In the genomic region with DNA sequence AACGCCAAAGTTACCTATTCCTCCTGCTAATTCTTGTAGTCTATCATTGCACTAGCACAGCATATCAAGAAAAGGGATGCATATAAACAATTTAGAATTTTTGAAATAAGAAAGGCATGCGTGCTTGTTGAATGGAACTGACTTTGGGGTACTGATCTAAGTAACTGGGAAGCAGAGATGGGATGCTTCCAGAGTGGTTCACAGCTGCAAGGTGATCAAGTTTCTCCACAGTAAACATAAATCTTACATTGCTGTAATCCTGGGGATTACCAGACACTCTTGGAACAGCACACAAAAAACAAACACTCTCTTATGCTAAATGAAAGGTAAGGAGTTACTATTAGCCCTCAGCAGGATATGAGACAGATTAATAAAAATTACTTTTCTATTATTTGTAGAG, we compare ENCODE assay signal across 20 mouse cellular contexts.
"Had no signal": no experiment of that assay in that cellular context is flagged by ENCODE, and none has a peak within 500 bp of the region (broad histone marks: within the 10 kb centered on the region; RNA-seq: fewer than 3 reads in every experiment).

No protein-coding gene starts in this region.

- H3K4me3 ChIP-seq: kidney, embryonic 15.5 days; layer of hippocampus, adult 2 months; limb, embryonic 10.5 days; limb, embryonic 13.5 days; liver, embryonic 12.5 days; liver, embryonic 15.5 days; lung, embryonic 15.5 days; megakaryocyte, embryonic 14.5 days; midbrain, embryonic 10.5 days; midbrain, embryonic 13.5 days had no signal

- H3K4me1 ChIP-seq: kidney, embryonic 15.5 days; limb, embryonic 10.5 days; limb, embryonic 13.5 days; liver, embryonic 12.5 days; liver, embryonic 15.5 days; lung, embryonic 15.5 days; megakaryocyte, embryonic 14.5 days; midbrain, embryonic 13.5 days had no signal

- H3K27me3 ChIP-seq: kidney, embryonic 15.5 days; limb, embryonic 13.5 days; liver, embryonic 12.5 days; liver, embryonic 15.5 days; lung, embryonic 15.5 days; megakaryocyte, embryonic 14.5 days; midbrain, embryonic 13.5 days had no signal

- H3K4me2 ChIP-seq: kidney, embryonic 15.5 days; limb, embryonic 13.5 days; liver, embryonic 12.5 days; liver, embryonic 15.5 days; lung, embryonic 15.5 days; midbrain, embryonic 13.5 days had no signal

- H3K27ac ChIP-seq: kidney, embryonic 15.5 days; layer of hippocampus, adult 2 months; limb, embryonic 10.5 days; limb, embryonic 13.5 days; liver, embryonic 12.5 days; liver, embryonic 15.5 days; lung, embryonic 15.5 days; midbrain, embryonic 10.5 days; midbrain, embryonic 13.5 days had no signal

- H3K9ac ChIP-seq: kidney, embryonic 15.5 days; limb, embryonic 13.5 days; liver, embryonic 12.5 days; liver, embryonic 15.5 days; lung, embryonic 15.5 days; midbrain, embryonic 13.5 days had no signal

- ATAC-seq: liver, embryonic 12.5 days; midbrain, embryonic 13.5 days; midbrain, embryonic 16.5 days had no signal

- DNase-seq: kidney, postnatal 14 days; layer of hippocampus, adult 9-11 months; liver; lung, adult 18-20 months; lung, postnatal 10 days; lung, postnatal 36 days; thymus, adult 2 months; thymus, postnatal 14 days; thymus, postnatal 4 days had no signal

- H3K36me3 ChIP-seq: liver, embryonic 15.5 days; lung, embryonic 15.5 days had no signal

- H3K9me3 ChIP-seq: kidney, embryonic 15.5 days; limb, embryonic 10.5 days; limb, embryonic 13.5 days; liver, embryonic 12.5 days; liver, embryonic 15.5 days; lung, embryonic 15.5 days; megakaryocyte, embryonic 14.5 days; midbrain, embryonic 10.5 days; midbrain, embryonic 13.5 days had no signal
